Mouse (Mus musculus) neural tube, embryonic 11.5 days (tissue): ENCODE measurements around the gene Plekhm2. TPM values are rescaled to one million over a fixed set of nuclear protein-coding genes. Genes with fewer than 3 reads are reported as not detected.

Experiments used
- ATAC-seq: fragments of 200-750 bp; cut with Nextera tagmentation; 2 replicates; pipeline ENCODE4 v1.8.0; 2017; ENCODE audit warnings: moderate number of reproducible peaks, mild to moderate bottlenecking, moderate TSS enrichment, moderate library complexity; ENCODE audit not compliant: insufficient read depth, low FRiP score, low TSS enrichment
- DNase-seq: peaks from one replicate; pipeline ENCODE4 v3.0.0-alpha.2; 2015; ENCODE audit warnings: low spot score
- H3K27ac ChIP-seq: fragments of 300-500 bp; sonication (generic); 2 replicates; pipeline ENCODE4 v1.5.1; 2014; ENCODE audit warnings: low read depth, mild to moderate bottlenecking, low read length
- H3K27me3 ChIP-seq: fragments of 300-500 bp; sonication (generic); 2 replicates; pipeline ENCODE4 v1.6.1; 2014; ENCODE audit warnings: mild to moderate bottlenecking, low read length, mixed read lengths; ENCODE audit not compliant: control insufficient read depth, insufficient read depth
- H3K36me3 ChIP-seq: fragments of 300-500 bp; sonication (generic); 2 replicates; pipeline ENCODE4 v1.6.1; 2014; ENCODE audit warnings: mild to moderate bottlenecking, low read length, moderate library complexity, mixed read lengths; ENCODE audit not compliant: control insufficient read depth, insufficient read depth
- H3K4me1 ChIP-seq: fragments of 300-500 bp; sonication (generic); 2 replicates; pipeline ENCODE4 v1.6.1; 2014; ENCODE audit warnings: low read length, mixed read lengths; ENCODE audit not compliant: control insufficient read depth, insufficient read depth
- H3K4me2 ChIP-seq: fragments of 300-500 bp; sonication (generic); 2 replicates; pipeline ENCODE4 v1.6.1; 2014; ENCODE audit warnings: low read depth, mild to moderate bottlenecking, moderate library complexity
- H3K4me3 ChIP-seq: fragments of 300-500 bp; sonication (generic); 2 replicates; pipeline ENCODE4 v1.5.1; 2014; ENCODE audit warnings: low read depth, low read length
- H3K9ac ChIP-seq: fragments of 300-500 bp; sonication (generic); 2 replicates; pipeline ENCODE4 v1.6.1; 2014; ENCODE audit warnings: mild to moderate bottlenecking, low read length
- H3K9me3 ChIP-seq: fragments of 300-500 bp; sonication (generic); 2 replicates; pipeline ENCODE4 v1.6.1; 2016; ENCODE audit warnings: low read length; ENCODE audit not compliant: control insufficient read depth
- WGBS: fragments of 180-500 bp; shearing (Covaris S2); extraction: QIAGEN DNeasy Blood & Tissue Kit; methylation state at CpG from one replicate; pipeline ENCODE4 v1.1.7; 2014; 5-methylcytosine and 5-hydroxymethylcytosine counted together
- polyA plus RNA-seq: library from polyadenylated mRNA; unstranded; fragments of >200 nt; fragmentation: Nextera tagmentation; extraction: Ambion mirVana; gene quantifications from 2 replicates; pipeline ENCODE4 v1.2.1, GENCODE M21; 2014

Plekhm2 gene
- polyA plus RNA-seq, 1 experiment from 2014 or later = 3.4 TPM

DNA sequence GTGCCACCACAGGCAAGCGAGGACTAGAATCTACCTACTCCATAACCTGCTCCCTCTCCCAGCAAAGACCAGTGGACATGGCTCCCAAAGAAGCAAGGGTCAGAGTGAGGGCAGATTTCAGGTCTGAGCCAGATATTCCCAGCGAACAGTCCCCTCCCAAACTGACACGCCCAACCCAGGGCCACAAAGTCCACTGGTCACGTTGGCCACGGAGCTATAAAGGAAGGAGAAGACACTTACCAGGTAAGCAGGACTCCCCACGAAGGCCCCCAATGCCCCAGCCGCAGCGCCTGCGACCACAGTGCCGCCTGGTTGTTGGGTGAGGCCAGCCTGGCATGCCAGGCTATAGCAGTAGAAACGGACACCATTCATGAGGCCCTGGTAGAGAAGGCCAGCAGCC lies 41.7 kb downstream of the Plekhm2 start:
- Histone ChIP-seq H3K27me3 (no peaks in the 10 kb centered on the region), H3K9me3 (no peaks in the 10 kb centered on the region), H3K4me2 (no peak overlapping the region), H3K36me3 (peaks cover 3% of the 10 kb centered on the region; the same call in 1 of the 2 replicates), H3K4me1 (0 out of 2 replicates have a peak, but pooled peaks cover 2% of the 10 kb centered on the region), H3K4me3 (no peak overlapping the region), H3K27ac (no peak overlapping the region), H3K9ac (0 out of 2 replicates have a peak overlapping the region, but pooled peaks have one; percentile 6)
- 86% methylated on average over 11 of the region's 11 CpGs for WGBS
- ATAC-seq = no peak
- DNase-seq = no peak

DNA sequence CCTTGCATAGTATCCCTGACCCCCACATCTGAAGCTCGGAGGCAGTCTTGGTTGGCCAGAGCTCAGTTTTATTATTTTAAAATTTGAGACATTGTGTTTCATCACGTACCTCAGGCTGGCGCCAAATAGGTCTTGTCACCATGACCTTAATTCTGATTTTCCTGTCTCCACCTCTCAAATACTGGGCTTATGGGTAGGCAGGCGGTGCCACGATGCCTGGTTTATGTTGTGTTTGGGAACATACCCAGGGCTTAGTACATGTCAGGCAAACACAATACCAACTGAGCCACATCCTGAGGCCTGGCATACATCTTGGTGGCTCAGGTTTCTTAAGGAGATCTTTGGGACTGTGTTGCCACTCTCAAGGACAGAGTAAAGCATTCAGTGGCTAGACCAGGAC lies 42.1 kb downstream of the Plekhm2 start:
- Histone ChIP-seq H3K4me3 (no peak overlapping the region), H3K27me3 (no peaks in the 10 kb centered on the region), H3K9ac (no peak overlapping the region), H3K4me2 (no peak overlapping the region), H3K27ac (no peak overlapping the region), H3K4me1 (peaks cover 5% of the 10 kb centered on the region; the same call in 1 of the 2 replicates), H3K9me3 (no peaks in the 10 kb centered on the region), H3K36me3 (no peaks in the 10 kb centered on the region)
- no peak for DNase-seq
- ATAC-seq = no peak
- WGBS = 84% methylated on average over 5 of the region's 5 CpGs

DNA sequence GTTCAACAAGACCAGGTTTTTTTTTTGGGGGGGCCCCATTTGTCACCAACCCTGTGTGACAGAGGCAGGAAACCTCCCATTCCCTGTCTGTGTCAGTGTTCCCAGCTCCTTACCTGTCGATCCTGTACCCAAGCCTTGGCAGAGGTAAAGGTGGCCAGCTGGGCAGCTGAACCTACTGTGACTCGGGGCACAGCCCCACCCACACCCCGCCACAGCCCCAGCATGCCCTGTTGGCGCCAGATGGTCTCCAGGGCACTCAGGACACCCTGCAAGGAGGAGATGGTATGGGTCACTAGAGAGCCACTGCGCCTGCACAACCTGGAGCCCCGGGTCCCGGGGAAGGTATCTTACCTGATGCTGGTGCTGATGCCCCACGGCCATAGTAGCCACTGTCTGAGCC lies 42.6 kb downstream of the Plekhm2 start:
- H3K27ac ChIP-seq = no peak overlapping the region
- peaks cover 5% of the 10 kb centered on the region; the same call in 1 of the 2 replicates for H3K4me1 ChIP-seq
- no peak overlapping the region for H3K4me2 ChIP-seq
- no peaks in the 10 kb centered on the region for H3K27me3 ChIP-seq
- DNase-seq (no peak), ATAC-seq (no peak)
- H3K9ac ChIP-seq = no peak overlapping the region
- 83% methylated on average over 8 of the region's 8 CpGs for whole genome bisulfite sequencing
- H3K9me3 ChIP-seq = no peaks in the 10 kb centered on the region
- H3K4me3 ChIP-seq = no peak overlapping the region
- H3K36me3 ChIP-seq = no peaks in the 10 kb centered on the region

DNA sequence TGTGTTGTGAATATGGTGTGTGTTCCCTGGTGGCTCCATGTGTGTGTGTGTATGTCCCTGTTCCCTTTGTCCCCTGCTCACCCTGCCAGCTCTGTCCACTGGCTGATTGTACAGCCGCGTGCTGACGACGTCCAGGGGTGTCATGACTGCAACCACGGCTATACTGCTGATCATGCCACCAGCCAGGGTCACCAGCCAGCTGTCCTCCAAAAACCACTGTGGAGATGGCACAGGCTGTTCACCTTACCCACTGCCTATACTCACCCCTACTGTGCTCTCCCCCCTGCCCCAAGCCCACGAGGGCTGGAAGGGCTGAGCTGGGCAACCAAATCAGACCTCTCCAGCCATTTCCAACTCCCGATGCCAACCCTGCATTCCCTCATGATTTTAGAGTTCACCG lies 43.4 kb downstream of the Plekhm2 start:
- H3K4me2 ChIP-seq = no peak overlapping the region
- H3K4me3 ChIP-seq = no peak overlapping the region
- WGBS = 84% methylated on average over 8 of the region's 8 CpGs
- H3K9ac ChIP-seq = no peak overlapping the region
- H3K36me3 ChIP-seq = no peaks in the 10 kb centered on the region
- no peaks in the 10 kb centered on the region for H3K27me3 ChIP-seq
- no peaks in the 10 kb centered on the region for H3K9me3 ChIP-seq
- no peak for ATAC-seq
- DNase-seq = no peak
- peaks cover 5% of the 10 kb centered on the region; the same call in 1 of the 2 replicates for H3K4me1 ChIP-seq
- H3K27ac ChIP-seq = no peak overlapping the region

DNA sequence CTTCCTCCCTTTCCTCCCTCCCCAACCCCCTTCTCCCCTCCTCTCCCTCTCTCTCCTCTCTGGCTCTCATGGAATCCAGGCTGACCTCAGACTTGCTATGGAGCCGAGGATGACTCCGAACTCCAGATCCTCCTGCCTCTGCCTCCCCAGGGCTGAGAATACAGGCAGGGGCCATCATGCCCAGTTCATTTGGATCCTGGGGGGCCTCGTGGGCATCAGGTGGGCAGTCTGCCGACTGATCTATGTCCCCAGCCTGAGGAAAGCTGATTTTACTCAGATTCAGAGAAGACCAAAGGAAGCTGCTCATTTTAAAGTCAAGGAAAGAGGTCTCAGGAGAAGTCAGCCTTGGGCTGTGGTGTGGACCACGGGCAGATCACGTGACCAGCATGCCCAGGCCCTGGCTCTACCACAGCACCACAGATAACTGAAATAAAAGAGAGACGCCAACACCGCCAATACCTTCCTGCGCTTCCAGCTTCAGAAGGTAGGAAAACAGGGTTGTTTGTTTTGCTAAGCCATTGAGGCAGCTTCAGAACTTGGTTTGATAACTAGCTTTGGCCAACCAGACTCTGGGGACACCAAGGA lies 45.3 kb downstream of the Plekhm2 start:
- no peaks in the 10 kb centered on the region for H3K9me3 ChIP-seq
- H3K27ac ChIP-seq = no peak overlapping the region
- H3K4me2 ChIP-seq = no peak overlapping the region
- H3K4me1 ChIP-seq = peaks cover 5% of the 10 kb centered on the region; the same call in 1 of the 2 replicates
- WGBS = 92% methylated on average over 9 of the region's 9 CpGs
- no peak for DNase-seq
- H3K9ac ChIP-seq = no peak overlapping the region
- no peaks in the 10 kb centered on the region for H3K36me3 ChIP-seq
- no peaks in the 10 kb centered on the region for H3K27me3 ChIP-seq
- no peak overlapping the region for H3K4me3 ChIP-seq
- ATAC-seq = no peak

DNA sequence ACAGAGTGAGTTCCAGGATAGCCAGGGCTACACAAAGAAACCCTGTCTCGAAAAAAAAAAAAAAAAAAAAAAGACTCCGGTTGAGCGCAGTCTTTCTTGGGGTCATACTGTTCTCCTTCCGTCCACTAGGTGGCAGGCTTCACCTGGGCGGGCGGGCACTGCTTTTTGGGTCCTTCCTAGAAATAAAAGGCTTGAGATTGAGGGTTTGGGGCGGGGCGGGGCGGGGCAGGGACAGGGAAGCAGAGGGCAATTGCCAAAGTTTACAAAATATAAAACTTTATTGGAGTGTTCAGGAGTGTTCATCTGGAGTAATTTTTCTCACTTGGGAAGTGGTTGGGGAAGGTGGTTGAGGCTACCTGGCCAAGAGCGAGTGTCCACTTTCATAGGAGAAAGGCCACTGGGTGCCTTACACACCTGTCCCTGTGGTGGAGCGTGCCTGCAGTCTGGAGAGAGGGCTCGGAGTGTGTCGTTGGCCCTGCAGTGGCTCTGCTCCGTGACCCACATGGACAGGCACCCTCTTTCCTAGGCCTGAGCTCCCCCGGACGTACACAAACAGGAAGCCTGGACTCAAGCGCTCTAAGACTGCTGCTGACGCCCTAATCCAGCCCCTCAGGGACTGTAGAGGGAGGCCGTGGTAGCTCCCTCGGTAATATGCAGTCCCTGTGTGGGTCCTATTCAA lies 46.0 kb downstream of the Plekhm2 start, which contains the start of gene Tmem82:
Gene Tmem82 (minus strand): TSS at position 69 of the 679 bp plus-strand sequence.
- peak; percentile 25; the same call in 1 of the 2 replicates for ATAC-seq
- 28% methylated on average over 20 of the region's 20 CpGs for WGBS
- peak within 1 kb of the TSS; percentile 42 for H3K4me2 ChIP-seq

DNA sequence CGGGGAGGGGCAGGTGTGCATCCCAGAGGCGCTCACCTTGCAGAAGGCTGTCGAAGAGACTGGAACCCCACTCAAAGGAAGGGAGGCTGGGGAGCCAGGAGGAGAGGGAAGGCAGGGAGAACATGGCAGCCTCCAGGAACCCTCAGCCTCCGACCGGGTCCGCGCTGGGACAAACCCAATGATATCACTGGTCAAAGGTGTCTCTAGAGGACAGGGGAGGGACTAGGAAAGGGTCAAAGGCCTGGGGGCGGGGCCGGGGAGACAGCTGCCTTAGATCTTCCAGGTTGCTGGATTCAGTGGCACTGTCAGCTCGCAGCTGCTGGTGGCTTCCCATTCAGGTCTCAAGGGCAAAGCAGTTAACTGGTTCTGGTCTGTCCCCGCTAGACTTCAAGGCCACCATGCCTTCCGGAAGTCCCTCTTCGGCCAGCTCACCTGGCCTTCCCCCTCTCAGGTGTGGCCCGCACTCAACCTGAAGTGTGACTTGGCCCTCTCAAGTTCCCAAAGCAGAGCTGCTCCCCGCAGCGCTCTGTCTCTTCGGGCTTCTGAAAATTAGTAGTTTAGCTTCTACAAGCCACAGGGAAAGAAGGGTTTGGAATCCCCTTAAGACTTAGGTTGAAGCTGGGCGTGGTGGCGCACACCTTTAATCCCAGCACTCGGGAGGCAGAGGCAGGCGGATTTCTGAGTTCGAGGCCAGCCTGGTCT lies 46.7 kb downstream of the Plekhm2 start:
- H3K9me3 ChIP-seq = no peaks in the 10 kb centered on the region
- H3K27ac ChIP-seq = no peak overlapping the region
- DNase-seq (peak; percentile 23), ATAC-seq (no peak)
- peak overlapping the region; percentile 42 for H3K4me2 ChIP-seq
- H3K4me1 ChIP-seq = peaks cover 5% of the 10 kb centered on the region; the same call in 1 of the 2 replicates
- H3K36me3 ChIP-seq = no peaks in the 10 kb centered on the region
- H3K9ac ChIP-seq = peak overlapping the region; percentile 40
- H3K4me3 ChIP-seq = peak overlapping the region; percentile 19
- no peaks in the 10 kb centered on the region for H3K27me3 ChIP-seq
- 10% methylated on average over 22 of the region's 22 CpGs for WGBS

More for the DNA sequence above, 46.0 kb downstream of the Plekhm2 start, which contains the start of gene Tmem82:
- H3K9me3 ChIP-seq = no peaks in the 10 kb centered on the region
- no peak within 1 kb of the TSS for H3K27ac ChIP-seq
- no peaks in the 10 kb centered on the region for H3K36me3 ChIP-seq
- peak; percentile 63 for DNase-seq
- peak within 1 kb of the TSS; percentile 19 for H3K4me3 ChIP-seq
- H3K9ac ChIP-seq = peak within 1 kb of the TSS; percentile 40
- peaks cover 5% of the 10 kb centered on the region; the same call in 1 of the 2 replicates for H3K4me1 ChIP-seq
- H3K27me3 ChIP-seq = no peaks in the 10 kb centered on the region

DNA sequence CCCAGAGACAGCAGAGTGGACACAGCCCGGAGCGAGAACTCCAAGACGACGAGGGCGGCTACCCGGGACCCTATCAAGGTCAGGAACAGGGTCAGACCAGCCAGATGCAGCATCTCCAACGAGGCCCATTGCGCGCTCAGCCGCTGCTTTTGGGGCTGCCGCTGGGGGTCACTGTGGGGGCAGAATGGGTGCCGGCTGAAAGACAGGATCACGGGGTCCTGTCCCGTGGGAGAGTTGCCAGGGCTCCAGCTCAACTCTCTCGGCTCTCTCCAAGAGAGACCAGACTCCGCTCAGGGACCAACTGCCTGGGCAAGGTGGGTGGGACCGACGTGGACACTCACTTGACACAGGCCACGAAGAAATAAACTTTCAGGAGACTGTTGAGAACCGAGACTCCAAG lies 47.4 kb downstream of the Plekhm2 start:
- ATAC-seq (0 out of 2 replicates have a peak, but pooled peaks have one; percentile 32), DNase-seq (peak; percentile 77)
- Histone ChIP-seq H3K4me2 (peak overlapping the region; percentile 42), H3K27me3 (no peaks in the 10 kb centered on the region), H3K36me3 (no peaks in the 10 kb centered on the region), H3K27ac (no peak overlapping the region), H3K9ac (peak overlapping the region; percentile 40), H3K4me3 (peak overlapping the region; percentile 19), H3K4me1 (peaks cover 5% of the 10 kb centered on the region; the same call in 1 of the 2 replicates), H3K9me3 (no peaks in the 10 kb centered on the region)
- WGBS = 4% methylated on average over 20 of the region's 20 CpGs
